Mouse (Mus musculus) adrenal gland, postnatal 14 days (tissue): ENCODE measurements around the gene Mrps18b. TPM values are rescaled to one million over a fixed set of nuclear protein-coding genes. Genes with fewer than 3 reads are reported as not detected.
"Not testable (repeated sequence)": the region's sequence is repeated elsewhere in the genome, so short reads cannot be mapped to it uniquely, and the experiment has no call there.

Experiments used
- DNase-seq: peaks from one replicate; pipeline ENCODE4 v3.0.0; 2021; ENCODE audit warnings: mixed read lengths
- long read RNA-seq, 2 experiments: library from polyadenylated mRNA; stranded (forward); transcript quantifications; one replicate each; pipeline ENCODE4 v2.0.0; 2021
- total RNA-seq: library from RNA; stranded (reverse); gene quantifications from 2 replicates; pipeline ENCODE4 v1.2.3, GENCODE M21; 2021

Mrps18b gene
- total RNA-seq, result 108 and 114 TPM in 2 replicates
- long read RNA-seq, experiment 1, transcript Mrps18b-201 (7 exons, 1,079 nt), result major isoform, 100 of 110 reads
- long read RNA-seq, experiment 1, partial matches to known transcripts, result 2 of 110 reads
- long read RNA-seq, experiment 1, other reads (novel, unspliced or antisense), result 3 of 110 reads
- long read RNA-seq, experiment 2, transcript Mrps18b-201 (7 exons, 1,079 nt), result major isoform, 71 of 84 reads
- long read RNA-seq, experiment 2, partial matches to known transcripts, result 1 of 84 reads
- long read RNA-seq, experiment 2, other reads (novel, unspliced or antisense), result 6 of 84 reads

DNA sequence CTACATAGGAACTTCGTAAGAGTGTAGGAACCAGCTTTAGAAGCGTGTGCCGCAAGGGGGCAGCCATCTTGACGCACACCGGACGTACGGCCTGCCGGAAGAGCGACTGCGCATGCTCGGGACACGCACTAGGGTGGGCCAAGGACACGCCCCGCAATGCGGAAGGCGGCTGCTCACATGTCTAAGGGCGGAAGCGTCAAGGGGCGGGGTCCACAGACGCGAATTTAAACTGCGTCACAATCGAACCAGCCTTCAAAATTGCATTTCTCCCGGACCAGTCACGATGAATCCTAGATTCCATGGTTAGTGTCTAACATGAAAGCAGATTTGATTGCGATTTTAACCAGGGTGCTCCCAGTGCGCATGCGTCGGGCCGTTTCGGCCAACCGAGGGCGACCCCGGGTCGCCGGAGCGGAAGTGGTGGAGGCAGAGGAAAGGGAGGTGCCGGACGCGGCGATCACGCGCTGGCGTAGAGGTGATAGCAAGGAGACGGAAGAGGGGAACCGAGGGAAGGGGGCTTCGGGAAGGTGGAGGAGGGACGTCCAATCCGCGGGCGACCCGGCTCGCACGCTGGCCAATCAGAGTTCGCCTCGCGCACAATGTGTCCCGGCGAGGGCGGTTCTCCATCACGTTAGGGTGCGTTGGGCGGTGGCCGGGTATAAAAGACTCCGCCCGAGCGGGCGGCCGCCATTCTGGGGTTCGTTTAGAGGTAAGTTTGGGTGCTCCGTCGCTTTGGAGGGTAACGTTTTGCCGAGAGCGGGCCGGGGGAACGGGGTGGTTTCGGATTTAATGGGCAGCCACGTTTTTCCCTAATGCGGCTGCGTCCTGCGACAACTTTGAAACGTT lies at the start of gene Mrps18b, which contains the start of gene Ppp1r10:
Mrps18b (minus strand) TSS at position 93 of the 846 bp plus-strand sequence.
Ppp1r10 (plus strand) TSS at position 138 of the 846 bp plus-strand sequence.
- peak; percentile 99 for DNase-seq

DNA sequence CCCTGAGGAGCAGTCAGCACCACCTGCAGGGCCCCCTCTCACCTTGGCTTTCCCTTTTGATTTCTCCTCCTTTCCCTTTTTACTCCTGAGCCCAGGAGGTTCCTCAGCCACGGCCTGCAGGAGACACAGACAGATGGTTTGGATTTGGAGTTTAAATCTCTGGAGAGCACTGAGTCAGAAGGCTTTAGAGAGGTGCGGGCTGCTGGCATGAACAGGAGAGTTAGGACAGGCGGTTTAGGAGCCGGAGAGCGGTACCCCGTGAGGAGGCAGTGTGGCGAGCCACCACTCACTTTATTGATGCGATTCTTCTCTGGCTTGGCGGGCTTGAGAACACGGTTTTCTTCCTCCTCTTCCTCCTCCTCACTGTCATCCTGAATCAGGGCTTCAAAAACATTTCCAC lies 47.1 kb upstream of the Mrps18b start:
- no peak for DNase-seq

DNA sequence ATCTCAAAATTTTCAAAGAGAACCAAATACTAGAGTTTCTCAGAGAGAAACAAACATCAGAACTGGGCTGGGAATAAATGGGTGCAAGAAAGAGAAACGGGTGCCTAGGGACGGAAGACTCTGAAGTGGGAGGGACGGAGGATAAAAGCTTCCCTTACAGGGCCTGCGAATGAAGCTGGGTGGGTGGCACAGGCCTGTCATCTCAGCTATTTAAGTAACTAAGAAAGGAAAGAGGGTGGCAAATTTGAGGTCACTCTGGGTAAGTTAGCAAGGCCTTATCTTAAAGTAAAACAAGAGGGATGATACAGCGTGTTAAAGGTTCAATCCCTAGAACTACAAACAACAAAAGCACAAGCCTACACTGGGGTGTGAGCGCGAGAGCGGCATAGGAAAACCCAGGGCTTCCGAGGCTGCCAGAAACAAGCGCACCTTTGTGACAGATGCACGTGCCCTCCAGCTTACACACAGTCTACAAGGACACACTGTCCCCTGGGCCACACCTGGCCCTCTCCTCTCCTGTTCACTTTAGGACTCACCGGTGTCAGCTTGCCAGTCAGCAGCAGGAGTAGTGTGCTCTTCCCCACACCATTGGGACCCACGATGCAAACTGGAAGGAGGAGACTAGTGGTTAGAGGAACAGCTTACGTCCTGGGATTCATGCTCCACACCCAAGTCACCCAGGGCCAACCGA lies 42.5 kb upstream of the Mrps18b start:
- DNase-seq, result no peak

DNA sequence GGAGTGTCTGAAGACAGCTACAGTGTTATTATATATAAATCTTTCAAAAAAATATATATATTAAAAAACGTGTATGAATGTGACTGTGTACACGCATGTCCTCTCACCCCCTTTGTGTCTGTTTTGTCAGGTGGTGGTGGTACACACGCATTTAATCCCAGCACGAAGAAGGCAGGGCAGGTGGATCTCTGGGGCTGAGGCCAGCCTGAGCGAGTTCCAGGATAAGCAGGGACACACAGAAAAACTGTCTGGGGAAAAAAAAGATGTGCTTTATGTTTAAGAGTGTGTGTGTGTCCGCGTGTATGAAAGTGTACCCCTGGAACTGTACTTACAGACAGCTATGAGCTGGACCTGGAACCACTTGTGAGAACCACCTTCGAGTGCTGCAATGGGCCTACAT lies 38.5 kb upstream of the Mrps18b start:
- no peak for DNase-seq

DNA sequence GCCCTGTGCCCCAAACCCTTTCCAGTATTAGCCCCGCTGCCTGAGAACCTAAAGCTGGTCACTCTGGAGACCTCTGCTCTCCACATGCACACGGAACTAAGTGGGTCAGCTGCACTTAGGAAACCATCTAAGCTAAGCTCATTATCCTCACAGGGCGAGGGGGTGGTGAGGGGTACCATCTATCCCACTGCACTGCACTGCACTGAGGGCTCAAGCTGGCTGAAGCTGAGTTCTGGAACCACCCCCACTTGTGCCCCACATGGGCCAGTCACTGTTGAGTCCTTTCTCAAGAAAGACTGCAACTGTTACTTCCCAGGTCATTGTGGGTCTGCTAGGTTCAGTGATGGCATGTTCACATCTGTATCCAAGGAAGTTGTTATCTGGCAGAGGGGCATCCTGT lies 36.4 kb upstream of the Mrps18b start:
- DNase-seq, result not testable (repeated sequence)

DNA sequence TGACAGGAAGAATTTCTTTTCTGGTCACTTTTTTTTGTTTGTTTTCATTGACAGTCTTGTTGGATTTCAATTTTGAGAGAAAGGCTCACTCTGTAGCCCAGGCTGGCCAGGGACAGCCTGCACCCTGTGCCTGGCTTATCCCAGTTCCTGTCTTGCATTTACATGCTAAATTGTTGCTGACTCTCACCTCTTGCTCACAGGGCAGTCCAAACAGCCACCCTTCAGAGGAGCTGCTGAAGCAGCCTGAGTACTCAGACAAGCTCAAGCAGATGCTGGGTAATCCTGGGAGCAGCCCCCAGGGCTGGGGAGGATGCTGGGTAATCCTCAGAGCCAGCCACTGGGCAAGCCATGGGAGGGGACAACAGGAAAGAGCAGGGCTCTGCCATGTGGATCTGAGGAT lies 34.8 kb upstream of the Mrps18b start:
- not testable (repeated sequence) for DNase-seq

DNA sequence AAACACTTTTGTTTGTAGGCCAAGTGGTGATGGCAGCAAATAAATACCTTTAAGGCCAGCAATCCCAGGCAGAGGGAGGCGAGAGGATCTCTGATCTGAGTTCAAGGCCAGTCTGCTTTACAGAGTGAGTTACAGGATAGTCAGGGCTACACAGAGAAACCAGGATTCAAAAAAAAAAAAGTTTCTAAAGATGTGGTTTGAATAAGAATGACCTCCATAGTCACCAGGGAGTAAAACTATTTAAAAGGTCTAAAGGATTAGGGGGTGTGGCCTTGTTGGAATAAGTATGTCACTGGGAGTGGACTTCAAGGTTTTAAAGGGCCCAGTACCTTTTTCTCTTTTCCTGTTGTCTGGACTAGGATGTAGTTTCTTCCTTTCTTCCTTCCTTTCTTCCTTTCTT lies 23.8 kb upstream of the Mrps18b start:
- DNase-seq, result no peak

DNA sequence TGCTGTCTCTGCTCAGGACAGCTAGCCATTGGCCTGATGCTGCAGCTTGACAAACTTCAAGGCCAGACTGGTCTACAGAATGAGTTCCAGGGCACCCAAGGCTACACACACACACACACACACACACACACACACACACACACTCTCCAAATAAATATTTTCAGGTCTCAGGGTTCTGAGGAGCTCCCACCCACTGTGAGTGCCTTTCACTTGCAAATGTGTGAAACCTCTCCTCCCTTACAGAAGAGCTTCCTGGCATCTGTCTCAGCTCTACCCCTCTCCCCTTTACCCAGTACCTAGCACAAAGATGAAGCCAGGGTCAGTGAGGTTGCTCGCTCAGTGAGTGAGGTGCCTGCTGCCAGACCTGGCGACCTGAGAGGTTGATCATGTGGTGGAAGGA lies 22.9 kb upstream of the Mrps18b start:
- DNase-seq, result no peak

DNA sequence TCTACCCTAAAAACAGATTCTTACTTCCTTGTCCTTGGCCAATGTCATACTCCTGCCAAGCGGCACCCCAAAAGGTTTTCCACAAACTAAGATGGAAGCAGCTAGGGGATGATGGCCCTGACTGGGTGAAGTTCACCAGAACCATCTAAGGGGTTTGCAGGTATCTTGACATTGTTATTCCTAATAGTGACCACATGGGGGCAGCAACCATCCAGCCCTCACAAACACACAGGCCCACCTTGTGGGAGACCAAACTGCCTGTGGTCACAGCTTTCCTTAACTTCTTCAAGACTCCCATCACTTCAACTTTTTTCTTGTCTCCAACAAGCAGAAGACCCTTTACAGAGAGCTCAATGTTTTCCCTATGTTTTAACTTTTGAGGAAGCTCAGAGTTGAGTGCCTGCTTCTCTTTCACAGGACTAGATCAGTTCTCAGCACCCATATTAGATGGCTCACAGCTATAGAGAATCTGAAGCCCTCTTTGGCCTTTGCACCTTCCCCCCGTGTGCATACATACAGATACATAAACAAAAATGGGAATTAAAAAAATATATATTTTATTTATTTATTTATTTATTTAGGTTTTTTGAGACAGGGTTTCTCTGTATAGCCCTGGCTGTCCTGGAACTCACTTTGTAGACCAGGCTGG lies 21.6 kb upstream of the Mrps18b start:
- peak; percentile 60 for DNase-seq

DNA sequence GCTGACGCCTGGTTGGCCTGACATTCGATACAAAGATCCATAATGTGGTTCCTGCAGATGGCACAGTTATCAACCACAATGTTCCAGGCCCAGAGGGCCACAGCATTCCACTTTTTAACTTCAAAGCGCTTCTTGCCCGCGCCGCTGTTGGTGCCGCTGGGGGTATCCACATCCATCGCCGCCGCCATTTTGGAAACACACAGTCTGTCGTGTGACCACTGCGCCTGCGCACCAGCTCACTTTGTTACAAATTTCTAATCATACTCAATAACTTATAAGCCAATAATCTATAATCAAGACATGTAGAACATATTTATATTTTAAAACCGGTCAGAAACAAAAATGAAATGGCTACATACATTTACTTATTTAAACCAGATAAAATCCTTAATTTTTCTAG lies 19.6 kb upstream of the Mrps18b start:
- DNase-seq, result not testable (repeated sequence)

DNA sequence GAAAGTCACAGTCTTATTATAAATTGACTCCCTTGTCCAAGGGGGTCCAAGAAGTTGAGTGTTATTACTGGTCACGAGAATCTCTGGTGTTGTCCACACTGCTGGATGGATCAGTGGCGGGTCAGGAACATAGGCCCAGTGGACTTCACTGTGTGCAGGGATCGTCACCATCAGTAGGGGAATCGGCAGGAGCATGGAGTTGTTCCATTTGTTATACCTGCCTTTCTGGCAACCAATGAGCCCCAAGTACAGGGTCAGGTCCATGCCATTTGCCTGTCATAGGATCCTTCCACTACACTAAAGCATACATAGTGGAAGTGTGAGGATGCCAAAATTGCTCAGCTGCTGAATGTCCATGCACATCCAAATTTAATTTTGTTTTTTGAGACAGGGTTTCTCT lies 16.4 kb upstream of the Mrps18b start:
- DNase-seq, result no peak

DNA sequence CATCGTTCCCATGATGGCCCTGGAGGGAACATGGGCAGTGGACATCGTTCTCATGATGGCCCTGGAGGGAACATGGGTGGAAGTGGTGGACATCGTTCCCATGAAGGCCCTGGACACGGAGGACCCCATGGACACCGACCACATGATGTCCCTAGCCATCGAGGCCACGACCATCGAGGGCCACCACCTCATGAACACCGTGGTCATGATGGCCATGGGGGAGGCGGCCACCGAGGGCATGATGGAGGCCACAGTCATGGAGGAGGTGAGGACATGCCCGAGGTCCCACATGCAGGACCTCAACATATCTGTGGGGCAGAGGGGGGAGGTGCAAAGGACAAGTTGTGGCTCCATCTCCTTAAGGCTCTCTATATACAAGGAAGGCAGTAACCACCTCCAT lies 14.4 kb upstream of the Mrps18b start:
- no peak for DNase-seq

DNA sequence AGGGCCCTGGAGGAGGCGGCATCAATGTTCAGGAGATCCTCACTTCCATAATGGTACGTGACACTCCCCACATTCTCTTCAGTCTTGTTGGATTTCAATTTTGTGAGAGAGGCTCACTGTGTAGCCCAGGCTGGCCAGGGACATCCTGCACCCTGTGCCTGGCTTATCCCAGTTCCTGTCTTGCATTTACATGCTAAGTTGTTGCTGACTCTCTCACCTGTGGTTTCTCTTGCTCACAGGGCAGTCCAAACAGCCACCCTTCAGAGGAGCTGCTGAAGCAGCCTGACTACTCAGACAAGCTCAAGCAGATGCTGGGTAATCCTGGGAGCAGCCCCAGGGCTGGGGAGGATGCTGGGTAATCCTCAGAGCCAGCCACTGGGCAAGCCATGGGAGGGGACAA lies 13.3 kb upstream of the Mrps18b start:
- DNase-seq, result no peak

DNA sequence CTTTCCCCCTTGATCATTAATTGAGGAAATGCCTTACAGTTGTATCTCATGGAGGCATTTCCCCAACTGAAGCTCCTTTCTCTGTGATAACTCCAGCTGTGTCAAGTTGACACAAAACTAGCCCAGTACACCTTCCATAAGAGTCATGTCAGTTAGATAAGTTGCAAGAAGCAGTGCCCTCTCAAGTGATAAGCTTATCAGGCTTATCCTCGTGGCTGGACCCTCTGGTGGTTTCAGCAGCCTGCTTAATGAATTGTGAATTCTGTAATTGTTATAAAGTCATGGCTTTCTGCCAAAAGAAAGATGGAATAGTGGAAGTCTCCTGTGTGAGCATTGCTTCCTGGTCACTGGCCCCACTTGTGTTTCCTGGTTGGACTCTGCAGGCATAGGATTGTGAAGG lies 11.3 kb upstream of the Mrps18b start:
- DNase-seq, result no peak

DNA sequence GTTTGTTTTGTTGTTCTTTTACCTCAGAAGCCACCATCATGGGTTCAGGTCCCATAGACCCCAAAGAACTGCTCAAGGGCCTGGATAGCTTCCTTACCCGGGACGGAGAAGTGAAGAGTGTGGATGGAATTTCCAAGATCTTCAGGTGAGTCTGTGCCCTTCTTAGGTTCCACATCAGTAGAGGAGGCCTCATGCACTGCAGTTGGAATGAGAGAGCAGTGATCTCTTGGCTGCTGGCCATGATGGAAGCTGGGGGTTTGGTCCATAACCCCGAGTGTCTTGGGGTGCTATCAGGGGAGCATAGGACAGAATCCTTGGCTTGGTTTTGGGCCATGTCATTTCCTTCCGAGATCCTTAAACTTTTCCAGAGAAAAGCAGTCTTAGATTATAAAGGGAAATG lies 7.1 kb upstream of the Mrps18b start:
- peak; percentile 6 for DNase-seq

DNA sequence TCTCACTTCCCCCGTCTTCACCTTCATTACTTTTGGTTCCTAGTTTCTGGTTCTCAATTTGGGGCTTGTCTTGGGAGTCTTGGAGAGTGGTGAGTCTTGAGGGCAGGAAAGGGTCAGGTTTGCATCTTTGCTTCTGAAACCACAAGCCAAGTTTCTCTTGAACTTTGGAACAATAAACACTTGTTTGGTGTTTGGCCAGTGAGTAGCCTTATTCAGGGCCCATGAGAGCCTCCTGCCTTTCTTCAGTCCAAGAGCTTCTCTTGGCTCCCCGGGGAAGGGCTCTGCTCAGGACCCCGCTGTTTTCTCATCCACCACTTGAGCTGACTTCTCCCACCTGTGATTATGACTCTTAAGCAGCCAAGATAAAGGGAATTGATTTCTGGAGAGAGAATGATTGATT lies 6.4 kb upstream of the Mrps18b start:
- DNase-seq, result no peak

DNA sequence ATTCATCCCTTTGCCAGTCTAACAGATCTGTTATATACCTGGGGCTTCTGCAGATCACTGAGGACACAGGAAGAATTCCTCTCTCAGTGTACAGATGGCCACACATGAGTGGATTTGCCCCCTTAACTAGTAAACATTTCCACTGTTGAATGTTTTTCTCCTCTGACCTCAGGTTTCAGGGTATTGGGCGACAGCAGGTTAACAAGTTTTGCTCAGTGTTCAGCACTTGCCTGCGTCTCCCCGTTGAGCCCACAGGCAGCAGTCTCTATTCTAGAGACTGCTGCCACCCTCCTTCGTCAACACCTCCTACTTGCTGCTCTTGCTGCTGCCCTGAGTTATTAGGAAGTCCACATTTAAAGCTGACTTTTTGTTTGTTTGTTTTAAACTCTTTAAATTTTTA lies 5.5 kb upstream of the Mrps18b start:
- no peak for DNase-seq

DNA sequence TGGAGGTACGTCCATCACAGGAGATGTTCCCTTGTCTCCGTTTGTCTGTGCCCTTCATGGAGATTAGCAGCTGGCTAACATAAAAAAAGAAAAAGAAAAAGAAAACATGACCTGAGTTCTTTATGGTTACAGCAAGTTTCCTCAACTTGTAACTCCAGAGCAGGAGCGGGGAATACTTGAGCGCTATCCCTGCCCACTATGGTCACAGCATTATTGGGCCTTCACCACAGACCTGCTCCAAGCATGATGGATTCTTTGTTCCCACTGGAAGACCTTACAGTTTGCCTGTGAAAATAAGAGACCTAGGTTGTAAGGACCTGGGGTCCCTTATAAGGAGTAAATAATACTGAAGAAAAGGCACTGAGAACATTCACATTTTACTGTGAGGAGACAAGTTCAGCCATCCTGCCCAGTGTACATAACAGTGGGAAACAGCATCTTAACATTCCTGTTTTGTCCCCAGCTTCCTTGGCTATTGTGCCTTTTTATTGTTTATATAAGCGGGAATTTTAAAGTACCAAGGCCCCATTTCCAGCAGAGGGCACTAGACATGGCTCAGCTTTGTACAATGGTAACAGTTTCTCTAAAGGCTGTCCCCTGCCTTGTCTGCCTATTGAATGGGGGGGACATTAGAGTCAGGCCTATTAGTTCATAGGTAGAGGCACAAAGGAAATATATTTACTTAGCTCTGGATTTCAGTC lies 4.8 kb upstream of the Mrps18b start:
- DNase-seq, result peak; percentile 49

DNA sequence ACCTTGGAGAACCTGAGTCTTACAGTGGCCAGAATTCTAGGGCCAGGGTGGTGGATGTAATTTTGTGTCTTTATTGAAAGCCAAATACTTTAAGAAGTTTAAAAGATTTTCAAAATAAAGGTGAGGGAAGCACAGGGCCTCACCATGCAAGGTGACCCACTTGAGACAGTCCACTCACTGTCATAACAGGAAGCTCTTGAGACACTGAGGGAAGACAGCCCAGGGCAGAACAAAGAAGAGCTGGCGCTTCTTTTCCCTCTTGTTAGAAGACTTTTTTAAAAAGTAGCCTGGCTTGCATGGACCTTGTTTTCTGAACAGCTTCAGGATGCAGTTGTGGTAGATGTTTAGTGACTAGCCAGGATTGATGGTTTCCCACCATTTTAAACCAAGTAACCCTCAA lies 4.2 kb upstream of the Mrps18b start:
- DNase-seq, result no peak

DNA sequence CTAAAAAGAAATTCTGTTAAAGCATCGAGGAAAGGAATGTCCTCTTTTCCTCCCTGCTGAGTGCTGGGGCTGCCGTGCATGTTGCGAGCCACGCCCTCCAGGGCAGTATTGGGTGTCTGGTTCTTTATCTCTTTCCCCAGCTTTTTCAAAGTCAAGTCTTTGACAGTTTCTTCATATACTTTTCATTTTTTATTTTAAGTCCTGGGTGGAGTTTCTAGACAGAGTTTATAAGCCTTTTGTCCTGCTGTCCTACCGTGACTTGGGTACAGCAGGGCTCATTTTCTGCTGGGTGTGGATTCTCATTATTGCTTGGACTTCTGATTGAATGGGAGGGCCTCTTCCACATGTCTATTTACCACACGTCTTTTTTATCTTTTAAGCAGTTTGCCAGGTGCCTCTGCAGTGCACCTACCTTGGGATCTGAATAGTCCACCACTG lies 3.7 kb upstream of the Mrps18b start:
- DNase-seq, result no peak

DNA sequence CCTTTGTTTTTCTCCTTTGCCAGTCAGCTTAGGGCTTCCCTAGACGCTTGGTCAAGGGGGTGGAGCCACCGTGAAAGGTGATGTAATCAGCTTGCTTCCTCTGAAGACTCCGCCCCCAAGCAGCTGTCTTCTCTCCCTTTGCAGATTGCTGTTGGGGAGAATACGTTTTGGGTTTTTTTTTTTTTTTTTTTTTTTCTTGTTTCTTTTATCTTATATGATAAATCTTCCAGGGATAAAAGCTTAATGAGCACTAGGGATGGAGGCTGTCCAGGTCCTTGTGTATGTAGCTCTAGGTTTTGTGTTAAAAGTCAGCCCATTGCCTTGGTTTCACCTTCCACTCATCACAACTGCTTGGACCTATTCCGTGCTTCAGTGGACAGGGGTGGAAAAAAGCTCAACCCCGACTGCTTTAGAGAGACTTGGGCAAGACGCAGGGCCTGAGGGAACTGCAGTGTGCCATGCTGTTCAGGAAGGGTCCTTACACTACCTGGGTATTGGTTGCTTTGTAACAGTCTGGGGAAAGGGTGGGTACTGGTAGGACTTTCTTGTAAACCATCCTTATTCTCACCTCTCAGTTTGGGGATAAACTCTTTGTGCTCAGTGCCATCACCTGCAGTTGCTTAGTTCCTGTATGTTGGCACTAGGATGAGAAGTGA lies 3.0 kb upstream of the Mrps18b start:
- DNase-seq, result peak; percentile 96
